Mouse (Mus musculus): ENCODE results near the gene Kdm2b.
A peak's percentile ranks its signal among the peaks of the same experiment; 100 is the strongest.

Gene Kdm2b

DNA sequence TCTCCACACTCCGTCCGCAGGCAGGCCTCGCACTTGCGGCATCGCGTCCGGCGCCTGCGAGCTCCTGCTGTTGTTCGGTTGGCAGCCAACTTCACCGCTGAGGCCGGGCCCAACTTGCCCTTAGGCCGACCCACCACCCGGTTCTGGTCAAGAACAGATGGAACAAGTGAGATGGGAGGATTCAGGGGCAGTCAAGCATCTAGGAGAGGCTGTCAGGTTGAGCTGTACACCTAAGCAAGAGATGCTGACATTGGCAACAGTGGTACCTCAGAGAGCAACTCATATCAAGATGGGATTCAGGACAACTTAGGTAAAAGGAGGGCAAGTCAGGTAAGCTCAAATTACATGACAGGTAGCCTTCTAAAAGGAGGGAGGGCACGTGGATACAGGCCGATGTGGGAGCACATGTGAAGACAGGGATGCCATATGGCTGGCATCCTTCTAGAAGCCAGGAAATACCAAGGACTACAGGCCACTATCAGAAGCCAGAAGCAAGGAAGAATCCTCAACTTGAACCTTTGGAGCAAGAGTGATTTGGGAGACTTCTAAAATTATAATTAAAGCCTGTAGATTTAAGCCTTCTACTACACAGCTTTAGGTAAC, 100.9 kb downstream of the Kdm2b start:
- DNase-seq: no peak

DNA sequence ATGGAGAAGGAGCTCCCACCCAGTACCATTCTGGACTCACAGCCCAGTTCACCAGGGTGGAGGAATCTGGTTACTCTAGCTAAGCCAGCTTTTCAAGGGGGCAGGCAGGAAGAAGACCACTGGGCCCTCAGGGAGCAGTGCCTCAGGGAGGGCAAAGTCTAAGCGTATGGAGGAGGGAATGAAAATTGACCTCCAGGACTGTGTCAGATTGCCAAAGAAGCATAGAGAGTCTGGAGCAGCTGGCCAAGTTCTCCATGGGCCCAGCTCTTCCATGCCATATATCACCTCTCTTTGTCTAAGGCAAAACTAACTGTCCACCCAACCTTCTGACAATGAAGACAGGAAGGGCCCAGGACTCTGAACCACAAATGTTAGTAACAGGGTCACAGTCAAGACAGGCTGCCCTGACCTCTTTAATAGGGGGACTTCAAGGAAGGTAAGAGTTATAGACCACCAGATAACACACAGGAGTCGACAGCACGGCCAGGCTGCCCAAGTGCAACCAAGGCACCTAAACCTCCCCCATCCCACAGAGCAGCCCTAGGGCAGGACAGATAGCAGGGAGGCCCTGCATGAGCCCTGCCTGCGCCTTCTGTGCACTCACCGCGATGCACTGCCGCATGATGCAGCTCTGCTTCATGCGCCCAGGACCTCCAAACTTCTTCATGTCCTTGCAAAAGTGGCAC, 101.6 kb downstream of the Kdm2b start:
- no peak for DNase-seq

DNA sequence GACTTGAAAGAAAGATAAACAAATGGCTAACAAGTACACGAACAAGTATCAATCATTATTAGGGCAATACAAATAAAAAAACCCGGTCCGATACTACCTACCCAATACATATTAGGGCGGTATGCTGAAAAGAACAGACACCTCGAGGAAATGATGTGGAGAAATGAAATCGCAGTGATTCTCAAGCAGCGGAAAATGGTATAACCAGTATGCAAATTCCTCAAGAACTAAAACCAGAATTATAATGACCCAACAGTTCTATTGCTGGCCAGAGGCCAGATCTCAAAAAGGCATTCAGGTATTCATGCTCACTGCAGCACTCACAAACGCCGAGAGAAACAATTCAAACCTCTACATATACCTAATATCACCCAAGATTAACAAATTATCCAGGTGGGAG, 102.6 kb downstream of the Kdm2b start:
- no peak for DNase-seq

DNA sequence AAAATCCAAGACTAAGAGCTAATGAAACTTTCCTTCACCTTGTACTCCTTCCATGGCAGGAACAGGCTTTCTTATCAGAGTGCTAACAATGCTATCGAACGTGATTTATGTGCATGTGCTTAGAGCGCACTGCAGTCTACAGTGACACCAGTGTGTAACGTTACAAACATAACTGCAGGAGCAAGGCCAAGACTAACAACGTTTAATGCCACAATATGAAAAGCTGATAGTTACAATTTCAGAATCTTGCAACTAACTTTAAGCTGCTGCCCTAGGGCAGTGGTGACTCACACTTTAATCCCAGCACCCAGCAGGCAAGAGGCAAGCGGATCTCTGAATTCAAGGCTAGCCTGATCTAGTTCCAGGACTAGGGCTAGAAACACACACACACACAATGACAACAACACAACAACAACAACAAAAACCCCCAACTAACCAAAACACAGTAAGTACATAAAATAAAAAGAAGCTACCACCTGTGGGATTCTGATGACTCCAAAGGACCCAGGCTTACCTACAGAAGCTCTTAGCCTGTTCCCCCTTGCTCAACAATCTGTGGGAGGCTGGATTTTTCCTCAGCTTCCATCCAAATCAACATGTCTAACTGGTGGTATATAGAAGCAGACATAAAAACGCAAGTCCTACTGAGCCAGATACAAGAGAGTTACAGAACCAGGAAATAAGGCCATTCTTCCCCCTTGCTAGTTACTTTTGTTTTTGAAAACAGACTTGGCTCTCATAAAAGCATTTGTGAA, 104.9 kb downstream of the Kdm2b start:
- DNase-seq: no peak

DNA sequence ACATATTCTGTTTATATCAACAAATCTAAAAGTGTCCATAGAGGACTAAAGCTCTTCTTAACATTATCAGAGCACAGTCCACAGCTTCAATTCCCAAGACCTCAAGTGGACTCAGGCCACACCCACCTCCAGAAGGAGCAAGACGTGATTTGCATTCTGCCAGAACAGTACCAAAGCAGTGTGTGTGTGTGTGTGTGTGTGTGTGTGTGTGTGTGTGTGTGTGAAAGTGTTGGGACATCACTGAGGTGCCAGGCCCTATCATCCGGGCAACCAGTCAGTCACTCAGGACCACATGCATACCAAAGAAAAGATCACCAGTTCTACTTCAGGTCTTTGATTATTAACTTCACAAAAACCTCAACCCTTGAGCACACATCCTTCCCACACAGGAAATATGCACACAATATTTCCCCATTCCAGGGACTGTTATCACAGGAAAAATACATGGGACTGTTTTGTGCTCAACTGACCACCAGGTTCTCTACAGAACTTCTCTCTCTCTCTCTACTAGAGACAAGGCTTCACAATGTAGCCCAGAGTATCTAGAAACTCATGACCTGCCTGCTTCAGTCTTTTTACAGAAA, 105.9 kb downstream of the Kdm2b start:
- DNase-seq: peak in 1 of 2 experiments; percentile 33

DNA sequence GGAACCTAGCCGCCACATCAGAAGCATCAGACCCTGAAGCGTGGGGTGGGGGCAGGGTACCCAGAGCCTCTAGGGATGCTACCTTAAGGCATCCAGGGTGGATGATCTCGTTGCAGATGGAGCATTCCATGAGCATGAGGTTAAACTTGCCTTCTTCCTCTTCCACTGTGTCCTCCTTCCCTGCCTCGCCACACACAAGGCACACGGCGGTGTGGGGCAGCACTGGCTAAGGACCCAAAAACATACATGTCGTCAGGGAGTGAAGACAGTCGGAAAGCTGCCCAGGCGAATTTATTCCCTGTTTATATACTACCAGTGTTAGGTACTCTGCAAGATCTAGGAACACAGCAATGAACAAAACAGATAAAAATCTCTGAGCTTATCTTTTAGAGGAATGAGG, 106.4 kb downstream of the Kdm2b start:
- DNase-seq: no peak

DNA sequence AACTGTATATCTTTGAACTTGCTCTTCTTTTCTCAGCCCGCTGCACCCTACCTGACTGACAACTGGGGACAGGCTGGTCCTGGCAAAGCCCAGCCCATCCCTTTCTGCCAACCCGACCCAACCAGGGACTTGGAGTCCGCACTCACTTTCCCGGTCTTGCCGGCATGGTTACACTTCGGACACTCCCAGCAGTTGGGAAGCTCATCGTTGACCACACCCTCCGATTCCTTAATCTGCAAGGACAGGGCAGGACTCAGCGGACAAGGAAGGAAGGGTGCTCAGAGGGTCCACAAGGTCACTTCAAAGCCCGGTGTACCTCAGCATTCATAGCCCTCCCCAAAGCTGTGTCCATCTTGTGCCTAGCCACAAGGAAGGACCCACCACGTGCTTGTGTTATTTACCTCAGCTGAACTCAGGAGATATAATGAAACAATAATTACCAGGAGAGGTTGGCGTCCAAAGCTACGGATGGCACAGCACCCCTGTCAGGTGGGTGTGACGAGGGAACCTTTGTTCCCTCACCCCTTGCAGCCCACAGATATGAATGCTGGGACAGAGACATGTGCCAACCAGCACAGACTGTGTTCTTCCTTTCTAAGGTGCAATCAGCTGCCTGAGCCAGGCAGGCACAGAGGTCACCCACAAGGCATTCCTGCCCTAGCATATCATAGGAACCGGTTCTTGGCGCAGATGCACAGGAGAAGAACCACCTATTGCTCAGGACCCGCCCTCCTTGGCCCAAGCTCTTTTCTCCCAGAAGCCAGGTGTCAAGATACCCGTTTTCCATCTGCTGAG, 107.2 kb downstream of the Kdm2b start:
- DNase-seq: no peak

DNA sequence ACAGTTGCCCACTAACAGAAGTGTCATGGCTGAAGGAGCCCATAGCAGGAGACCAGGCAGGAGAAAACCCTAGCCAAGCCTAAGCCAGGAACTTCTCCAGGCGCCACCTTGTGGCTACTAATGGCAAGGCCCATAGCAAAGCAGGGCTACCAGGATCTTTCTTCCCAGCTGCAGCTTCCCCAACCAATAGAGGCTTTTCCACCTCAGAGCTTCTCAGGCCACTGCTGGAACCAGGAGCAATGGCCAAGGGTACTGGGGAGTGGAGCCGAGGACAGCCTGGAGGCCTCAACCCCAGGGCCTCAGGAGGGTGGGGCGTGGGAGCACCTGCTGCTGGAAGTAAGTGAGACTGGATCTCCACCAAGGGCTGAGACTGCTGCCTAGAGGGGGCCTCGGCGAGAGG, 108.3 kb downstream of the Kdm2b start:
- peak; percentile 53 to 58 for DNase-seq

DNA sequence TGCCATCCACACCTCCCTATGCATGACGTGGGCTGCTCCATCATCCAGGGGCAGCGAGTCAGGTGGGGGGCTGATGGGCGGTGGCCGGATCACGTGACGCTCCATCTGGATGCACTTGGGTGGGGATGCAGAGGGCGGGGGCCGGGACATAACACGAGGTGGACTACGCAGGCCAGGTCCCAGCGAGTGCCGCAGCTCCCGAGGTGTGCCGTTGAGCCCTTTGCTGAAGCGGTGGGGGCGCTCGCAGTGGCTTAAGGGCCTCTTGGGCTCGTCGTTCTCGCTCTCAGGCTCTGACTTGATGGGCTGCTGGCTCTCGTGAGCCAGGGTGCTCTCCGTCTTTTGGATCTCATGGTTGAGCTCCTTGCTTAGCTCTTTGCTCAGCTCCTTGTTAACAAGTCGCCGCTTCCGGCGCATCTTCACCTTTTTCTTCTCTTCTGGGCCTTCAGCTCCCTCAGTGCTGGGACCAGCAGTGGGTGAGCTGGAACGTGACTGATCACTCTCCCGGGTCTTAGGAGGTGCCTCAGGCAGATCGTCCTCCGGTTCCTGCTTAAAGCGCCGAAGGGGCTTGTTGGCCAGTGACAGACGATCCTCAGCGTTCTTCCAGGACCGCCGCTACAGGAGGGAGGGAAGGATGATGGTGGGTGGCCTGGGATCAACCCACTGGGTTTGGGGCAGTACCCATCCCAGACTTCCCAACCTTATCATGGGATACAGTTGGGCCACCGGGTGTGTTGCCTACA, 109.2 kb downstream of the Kdm2b start:
- no peak for DNase-seq

DNA sequence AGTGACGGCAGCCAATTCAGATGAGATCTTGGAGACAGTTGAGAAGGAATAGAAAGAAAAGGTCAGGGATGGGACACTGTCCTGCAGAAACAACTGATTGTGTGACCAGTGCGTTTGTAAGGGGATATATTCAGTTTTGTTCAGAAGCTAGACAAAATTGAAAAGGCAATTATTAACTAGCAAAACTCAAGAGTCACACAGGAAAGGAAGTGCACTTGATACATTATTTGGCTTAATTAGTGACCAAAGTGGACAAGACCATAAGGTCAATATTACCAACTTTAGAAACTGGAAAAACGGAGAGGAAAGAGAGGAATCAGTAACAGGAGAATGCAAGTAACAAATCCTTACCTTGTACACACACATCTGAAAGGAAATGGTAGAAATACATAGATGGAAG, 113.0 kb downstream of the Kdm2b start:
- DNase-seq: no peak

DNA sequence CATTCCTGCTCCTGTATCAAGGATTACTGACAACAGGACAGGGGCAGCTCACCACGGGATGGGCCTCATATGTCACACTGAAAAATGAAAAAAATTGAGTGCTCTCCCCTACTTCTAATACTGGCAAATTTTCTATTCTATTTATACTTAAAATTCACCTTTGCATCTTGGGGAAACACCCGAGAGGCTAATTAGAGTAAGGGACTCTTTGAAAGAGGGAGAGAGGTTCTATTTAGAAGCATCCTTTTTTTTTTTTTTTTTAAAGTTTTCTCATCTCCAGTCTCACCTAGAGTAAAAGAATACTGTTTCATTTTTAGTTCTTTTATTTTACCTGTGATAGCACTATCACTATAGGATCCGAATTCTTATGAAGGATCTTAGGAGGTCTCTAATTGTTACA, 115.3 kb downstream of the Kdm2b start:
- no peak for DNase-seq

DNA sequence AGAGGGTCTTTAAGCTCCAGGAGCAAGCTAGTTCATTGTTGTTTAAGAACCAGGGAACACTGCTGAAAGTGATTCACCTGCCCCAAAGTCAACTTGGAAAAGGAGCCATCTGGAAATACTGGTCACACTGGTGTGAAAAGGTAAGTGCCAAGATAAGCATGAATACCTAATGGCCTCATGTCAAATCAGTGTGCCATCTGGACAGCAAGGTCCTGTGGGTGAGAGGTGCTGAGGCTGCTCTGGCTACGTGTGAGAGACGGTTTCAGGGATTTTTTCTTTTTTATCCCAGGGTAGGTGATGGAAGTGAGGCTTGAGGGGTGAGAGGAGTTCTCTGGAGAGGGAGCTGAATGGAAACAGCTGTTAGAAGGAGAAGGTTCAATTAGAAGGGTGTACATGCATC, 116.0 kb downstream of the Kdm2b start:
- DNase-seq: no peak

DNA sequence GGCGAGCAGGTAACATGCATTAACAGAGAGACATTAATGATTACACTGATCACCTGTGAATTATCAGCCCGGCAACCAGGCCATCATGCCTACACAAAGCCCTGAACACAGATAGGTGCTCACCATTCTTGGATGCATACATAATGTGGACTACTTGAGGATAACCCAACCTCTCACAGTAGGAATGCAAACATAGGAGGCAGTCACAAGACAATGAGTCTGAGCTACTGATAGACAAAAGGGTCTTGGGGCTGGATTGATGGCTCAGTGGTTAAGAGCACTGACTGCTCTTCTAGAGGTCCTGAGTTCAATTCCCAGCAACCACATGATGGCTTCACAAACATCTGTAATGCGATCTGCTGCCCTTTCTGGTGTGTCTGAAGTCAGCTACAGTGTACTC, 117.0 kb downstream of the Kdm2b start:
- DNase-seq: no peak

DNA sequence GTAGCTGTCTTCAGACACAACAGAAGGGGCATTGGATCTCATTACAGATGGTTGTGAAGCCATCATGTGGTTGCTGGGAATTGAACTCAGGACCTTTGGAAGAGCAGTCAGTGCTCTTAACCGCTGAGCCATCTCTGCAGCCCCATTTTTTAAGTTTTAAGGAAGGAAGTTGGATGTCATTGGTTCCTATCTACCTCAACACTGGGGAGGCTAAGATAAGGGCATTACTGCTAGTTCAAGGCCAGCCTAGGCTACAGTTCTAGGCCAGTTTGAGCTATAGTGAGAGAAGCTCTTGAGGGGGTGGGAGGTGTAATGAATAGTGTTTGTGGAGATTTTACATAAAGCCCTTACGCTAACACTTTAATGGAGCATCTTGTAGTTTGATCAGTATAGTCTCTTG, 126.6 kb downstream of the Kdm2b start:
- DNase-seq: no peak

DNA sequence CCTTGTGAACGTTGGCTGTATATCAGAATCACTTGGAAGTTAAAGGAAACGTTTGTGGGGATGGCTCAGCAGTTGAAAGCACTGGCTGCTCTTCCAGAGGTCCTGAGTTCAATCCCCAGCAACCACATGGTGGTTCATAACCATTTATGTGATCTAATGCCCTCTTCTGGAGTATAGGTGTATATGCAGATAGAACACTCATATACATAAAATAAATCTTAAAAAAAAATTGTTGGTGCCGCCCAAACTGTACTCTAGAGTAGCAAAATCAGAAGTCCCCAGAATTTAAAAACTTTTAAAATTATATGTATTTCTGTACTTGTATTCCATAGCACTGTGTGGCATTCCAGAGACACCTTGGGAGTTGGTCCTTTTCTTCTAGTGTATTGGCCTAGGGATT, 133.8 kb downstream of the Kdm2b start:
- no peak for DNase-seq

DNA sequence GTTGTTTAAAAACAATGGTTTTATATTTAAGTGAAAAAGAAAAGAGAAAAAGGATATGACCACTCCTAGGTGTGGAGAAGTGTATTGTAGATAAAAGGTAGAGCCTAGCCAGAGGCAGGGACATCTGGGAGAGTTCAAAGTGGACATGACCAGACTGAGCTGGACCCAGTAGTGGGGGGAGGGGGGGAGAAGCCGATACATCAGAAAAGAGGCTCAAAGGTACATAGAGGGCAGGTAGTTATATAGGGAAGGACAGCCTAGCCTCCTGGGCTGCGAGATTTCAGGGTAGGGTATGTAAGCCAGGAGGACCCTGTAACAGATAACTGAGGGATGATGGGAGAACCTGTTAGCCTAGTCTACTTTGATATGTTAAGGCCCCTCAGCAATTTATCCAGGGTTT, 137.0 kb downstream of the Kdm2b start:
- no peak for DNase-seq

DNA sequence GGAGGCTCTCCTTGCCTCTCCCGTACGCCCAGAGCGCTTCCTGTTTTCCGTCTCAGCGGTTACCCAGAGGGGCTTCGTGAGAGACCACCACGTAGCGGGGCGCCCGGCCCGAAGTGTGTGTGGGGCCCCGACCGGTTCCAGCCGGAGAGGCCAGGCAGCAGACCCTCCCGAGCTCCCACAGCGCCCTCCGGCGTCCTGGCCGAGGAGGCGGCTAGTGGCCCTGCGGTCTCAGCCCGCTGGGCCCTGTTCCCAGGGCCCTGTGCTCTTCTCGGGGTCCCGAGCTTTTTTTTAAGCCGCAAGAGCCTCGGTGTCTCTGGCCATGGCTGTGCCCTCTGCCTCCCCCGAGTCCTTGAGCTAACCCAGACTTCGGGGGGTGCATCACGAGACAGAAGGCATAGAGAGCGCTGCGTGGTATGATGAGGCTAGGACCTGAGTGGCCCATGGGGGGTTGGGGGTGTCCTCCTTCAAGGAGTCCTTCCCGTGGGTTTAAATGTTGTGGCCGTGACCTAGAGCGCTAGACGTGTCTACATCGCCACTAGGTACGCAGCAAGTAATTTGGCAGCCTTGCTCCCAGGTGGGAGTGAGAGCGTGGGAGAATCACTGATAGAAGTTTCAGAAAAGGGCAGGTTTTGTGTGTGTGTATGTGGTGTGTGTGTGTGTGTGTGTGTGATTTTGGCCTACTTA, 139.2 kb downstream of the Kdm2b start:
- DNase-seq: peak in 1 of 2 experiments; percentile 21

DNA sequence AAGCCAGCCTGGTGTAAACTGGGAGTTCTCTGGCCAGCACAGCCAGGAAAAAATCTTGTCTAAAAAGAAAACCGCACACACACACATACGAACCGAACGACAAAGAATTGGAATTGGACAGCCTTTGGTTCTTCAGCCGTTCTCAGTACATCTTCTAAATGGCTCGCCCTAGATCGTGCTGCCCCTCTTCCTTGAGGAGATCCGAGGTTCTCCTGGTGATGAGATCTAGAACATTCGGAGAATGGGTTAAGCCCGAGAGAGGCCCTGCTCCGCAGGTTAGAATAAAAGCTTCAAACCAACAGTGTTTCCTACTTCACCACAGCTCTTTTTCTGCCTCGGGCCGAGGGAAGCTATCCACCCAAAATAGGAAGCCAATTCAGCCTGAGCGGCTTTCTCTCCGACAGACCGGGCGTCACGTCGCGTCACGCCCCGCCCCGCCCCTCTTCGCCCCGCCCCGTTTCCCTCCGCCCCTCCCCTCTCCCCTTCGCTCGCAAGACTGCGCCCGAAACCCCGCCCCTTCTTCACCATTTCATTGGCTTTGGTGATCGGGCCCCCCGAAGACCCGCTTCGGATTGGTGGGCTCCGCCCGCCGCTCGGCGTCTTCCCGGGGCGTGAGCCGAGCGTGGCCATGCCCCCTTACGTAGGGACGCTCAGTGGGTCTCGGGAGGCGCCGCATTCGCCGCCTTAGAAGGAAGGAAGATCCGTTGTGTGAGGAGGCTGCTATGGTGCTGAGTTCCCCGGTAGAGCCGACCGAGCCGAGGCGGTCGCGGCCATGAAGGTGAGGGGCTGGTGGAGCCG, 139.9 kb downstream of the Kdm2b start, which contains the start of gene Rnf34:
Gene Rnf34 (plus strand): TSS at position 528 of the 798 bp plus-strand sequence.
- peak; percentile 98 to 99 for DNase-seq

DNA sequence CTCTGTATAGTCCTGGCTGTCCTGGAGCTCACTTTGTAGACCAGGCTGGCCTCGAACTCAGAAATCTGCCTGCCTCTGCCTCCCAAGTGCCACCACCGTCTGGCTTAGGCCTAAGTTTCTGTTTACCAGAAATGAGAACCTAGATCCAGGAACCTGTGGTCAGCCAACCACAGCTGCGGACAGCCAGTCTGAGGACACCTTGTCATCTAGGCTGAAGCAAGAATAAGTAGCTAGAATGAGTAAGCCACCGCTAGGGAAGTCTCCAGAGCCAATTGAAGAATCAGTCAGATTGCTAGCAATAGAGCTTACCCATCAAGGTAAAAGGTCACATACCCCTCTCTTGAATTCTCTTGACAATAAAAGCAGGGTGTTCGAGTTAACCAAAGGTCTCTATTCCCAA, 145.8 kb downstream of the Kdm2b start:
- DNase-seq: peak in 1 of 2 experiments; percentile 10

DNA sequence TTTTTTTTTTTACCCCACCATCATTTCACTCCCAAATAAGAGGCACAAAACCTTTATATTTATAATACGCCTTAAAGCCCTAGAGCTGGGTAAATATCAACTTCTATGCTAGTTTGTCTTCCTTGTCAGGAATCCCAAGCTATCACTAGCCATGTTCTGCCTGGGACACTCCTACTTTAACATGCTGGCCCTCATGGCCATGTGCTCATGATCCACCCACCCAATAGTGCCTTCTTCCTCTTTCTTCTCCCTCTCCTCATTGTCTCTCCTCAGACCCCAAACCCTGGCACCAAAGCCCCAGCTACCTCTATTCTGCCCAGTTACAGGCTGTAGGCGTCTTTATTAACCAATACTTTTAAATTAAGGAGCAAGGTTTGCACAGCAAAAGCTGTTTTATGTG, 148.5 kb downstream of the Kdm2b start:
- DNase-seq: no peak

DNA sequence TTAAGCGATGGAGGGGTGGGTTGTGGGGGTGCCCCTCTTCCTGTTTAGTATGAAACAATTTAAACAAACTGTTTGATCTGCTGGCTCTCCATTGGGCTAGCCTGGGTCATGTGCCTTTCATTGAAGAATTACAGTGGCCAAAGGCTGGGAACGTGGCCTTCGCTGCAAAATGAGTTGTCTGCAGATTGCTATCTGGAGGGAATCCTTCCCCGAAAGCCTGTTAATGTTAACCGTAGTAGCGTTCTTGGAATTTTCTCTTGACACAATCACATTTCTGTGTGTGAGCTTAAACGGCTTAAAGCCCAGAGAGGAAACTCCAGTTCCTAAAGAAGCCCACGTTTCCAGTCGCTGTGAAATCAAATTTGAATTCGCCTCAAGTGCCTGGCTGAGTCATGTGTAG, 156.6 kb downstream of the Kdm2b start:
- no peak for DNase-seq

Measured in lung, adult 18-20 months (tissue).